Mouse (Mus musculus) A20 (cell line): Measurements from ENCODE around the gene Ush1c.
A peak's percentile ranks its signal among the peaks of the same experiment; 100 is the strongest.

Experiments used
- DNase-seq: peaks from one replicate; pipeline ENCODE4 v3.0.0-alpha.2; 2011; ENCODE audit warnings: low read depth, low spot score

Gene Ush1c

DNA sequence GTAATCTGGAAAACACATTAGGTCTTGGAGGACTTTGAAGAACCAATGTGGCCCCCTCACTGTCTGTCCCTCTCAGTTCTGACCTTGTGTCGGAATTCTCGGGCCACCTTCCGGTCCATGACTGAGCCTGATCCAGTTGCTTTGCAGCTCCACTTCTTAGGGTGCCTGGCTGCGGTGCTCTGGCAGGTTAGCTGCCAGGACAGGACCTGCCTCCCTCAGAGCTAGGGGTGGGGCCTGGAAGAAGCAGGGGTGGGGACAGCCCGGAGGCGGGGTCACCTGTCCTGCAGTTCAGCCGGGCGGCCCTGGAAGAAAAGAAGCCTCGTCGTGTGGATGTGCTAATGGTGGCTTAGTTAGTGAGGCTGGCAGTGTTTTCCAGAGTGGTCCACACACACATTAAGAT lies at the start of gene Ush1c:
Gene Ush1c (minus strand): TSS at position 158 of the 400 bp plus-strand sequence.
- no peak for DNase-seq

DNA sequence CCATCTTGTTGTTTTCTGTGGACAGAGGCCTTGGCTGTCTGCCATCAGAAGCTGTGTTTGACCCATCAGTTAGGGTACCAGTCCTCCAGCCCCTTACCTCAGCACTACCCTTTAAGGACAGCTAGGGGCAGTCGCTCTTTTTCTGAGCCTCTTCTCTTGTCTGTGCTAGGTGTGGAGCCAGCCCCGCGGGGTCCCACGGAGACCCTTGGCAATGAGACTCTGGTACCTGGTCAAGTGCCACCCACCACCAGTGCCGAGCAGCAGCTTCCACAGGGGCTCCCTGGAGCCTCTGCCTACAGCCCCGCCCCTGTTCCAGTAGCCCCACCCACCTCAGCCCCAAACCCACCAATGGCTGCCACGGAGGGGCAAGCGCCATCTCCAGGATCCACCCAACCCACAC lies 48.7 kb upstream of the Ush1c start:
- DNase-seq = no peak

DNA sequence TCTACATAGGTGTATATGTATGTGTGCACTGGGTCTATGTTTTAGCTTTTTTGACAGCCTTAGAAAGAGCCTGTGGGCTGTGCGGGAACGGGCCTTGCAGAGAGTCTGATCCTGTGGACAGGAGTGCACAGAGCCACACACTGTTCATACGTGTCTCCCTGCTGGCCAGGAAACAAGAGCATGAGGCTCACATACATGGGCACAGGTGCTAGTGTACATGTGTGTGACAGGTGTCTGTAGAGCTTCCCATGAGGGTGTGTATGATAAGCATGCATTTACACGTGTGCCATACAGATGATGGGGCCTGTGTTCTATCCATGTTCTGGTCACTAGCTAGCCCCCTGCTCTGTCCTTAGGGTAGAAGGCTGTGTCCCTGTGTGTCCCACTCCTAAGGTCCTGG lies 48.1 kb upstream of the Ush1c start:
- no peak for DNase-seq

DNA sequence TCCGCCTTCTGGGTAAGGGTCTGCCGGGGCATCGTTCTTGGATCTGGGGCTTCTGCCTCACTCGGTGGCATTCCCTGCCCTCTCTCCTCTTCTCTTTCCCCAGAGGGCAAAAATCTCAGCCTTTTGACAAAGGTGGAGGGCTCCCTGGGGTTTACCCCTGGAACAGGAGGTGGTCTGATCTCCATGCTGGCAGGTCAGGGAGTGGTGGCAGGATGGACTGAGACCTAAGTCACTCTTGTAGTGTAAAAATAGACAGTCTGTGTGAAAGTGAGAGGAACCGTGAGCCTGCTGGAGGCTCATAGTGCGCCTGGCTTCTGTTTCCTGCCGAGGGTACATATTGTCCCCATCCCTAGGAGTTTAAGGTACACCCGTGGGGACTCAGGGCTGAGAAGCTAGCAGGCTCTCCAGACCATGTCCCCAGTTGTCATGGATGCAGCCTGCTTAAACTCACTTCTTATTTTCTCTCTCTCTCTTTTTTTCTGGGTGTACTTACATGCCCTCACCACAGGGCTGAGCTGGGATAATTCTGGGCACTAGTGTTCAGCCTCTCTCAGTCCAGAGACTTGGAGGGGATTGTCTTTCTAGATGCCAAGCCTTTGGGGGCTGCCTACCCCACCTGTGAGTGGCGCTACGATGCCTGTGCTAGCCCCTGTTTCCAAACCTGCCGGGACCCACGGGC lies 47.0 kb upstream of the Ush1c start:
- DNase-seq = no peak

DNA sequence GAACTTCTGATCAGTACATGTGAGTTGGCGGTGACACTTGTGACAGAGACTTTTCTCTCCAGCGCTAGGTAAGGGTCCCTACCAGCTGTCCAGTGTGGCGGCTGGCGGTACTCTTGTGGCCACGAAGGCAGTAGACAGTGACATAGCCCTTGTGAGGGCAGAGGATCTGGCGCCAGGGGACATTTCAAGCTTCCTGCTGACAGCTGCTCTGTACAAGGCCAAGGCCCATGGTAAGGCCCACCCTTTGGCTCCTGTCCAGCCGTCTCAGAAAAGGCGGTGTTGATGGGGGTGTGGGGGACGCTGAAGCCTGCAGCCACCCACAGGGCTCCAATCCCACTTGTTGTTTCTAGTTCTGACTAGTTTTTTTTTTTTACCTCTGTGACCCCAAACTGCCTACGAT lies 45.4 kb upstream of the Ush1c start:
- no peak for DNase-seq

DNA sequence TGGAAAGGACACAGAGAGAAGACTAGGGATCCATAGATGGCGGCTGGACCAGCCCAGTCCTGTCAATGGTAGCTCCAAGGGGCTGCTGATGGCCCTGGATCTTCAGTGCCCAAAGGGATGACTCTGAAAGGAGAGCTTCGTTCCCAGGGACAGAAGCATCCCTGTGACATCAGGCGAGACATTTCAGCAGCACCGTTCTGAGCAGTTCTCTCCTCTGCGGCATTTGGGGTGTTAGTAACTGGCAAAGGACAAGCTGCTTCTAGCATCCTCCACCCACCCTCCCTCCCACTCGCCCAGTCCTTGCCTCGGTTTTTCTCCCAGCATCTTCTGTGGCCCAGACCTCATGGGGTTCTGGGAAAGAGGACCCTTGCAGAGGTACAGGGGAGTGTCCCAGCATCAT lies 44.0 kb upstream of the Ush1c start:
- no peak for DNase-seq

DNA sequence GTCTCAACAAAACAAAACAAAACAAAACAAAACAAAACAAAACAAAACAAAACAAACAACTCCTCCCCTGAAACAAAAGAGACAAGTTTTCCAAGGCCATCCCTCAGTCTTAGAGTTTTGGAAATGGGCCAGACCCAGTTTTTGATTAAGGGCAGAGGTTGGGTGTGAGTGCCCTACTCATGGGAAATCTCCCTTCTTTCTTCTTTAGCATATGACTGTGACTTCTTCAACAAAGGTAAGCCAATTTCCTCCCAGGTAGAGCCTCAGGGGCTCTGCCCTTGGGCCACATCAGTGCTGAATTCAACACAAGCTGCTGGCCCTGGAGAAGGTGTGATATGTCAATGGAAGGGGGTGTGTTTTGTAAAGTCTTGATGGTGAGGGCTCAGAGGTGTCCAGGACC lies 42.6 kb upstream of the Ush1c start:
- no peak for DNase-seq

DNA sequence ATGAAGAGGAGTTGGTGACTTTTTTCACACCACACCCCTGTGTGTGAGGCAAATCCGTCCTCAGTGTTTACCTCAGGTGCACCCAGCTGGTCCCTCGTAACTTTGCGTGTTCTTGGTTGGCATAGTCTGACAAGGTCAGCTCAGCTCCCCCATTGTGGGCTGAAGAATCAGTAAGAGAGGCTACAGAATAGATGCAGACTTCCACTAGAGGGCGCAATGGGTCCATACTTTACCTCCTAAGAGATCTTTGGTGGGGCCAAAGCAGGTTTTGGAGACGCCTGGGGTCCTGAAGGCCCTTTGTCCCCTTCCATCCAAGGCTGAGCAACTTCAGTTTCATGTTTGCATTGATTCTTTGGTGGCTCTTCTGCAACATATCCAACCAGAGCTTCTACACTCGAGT lies 41.6 kb upstream of the Ush1c start:
- DNase-seq = peak; percentile 80

DNA sequence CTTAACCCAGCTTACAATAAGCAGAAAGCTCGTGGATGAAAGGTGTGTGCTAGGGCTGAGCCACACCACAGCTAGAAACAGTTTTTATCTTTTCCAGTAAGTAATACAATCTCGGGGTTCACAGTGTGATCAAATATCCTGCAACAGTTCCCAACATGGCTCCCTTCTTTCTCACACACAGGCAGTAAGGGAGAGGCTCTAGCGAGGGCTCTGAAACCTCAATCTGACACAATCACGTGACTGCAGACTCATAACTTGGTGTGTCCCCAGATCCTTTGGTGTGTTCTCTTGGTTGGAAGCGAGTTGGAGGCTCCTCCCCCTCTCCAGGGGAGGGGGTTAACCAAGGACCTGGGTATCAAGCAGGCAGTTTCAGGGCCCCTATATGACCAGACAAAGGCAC lies 37.9 kb upstream of the Ush1c start:
- DNase-seq = no peak

DNA sequence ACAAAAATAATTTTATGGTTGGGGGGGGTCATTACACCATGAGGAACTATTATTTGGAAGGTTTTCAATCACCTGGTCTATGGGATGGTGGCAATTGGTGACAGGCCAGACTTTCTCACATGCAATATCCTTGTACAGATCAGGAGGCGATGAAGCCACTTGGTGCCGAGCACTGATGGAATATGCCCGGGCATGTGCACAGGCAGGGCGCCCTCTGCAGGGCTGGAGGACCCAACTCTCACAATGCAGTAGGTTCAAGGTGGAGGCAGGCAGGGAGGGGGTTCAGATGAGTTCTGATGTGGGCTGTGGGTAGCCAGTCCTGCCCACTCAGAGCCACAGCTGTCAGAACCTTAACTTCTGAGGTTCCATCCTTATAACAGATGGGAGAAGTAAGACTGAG lies 13.5 kb upstream of the Ush1c start:
- DNase-seq = peak; percentile 67

DNA sequence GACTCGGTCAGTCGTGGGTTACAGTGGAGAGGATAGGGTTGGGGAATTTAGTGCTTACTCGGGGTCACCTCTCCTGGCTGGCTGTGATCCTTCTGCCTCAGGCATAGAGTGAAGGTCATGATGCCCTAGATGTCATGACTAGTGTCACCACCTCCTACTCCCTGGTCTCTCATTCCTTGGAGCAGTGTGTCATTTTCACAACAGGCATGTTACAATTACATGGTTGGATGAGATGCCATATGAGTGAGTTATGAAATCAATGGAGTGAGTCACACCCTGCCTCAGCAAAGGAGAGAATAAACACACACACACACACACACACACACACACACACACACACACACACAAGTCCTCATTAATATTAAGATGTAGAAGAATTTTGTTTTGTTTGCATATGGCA lies 9.3 kb upstream of the Ush1c start:
- DNase-seq = no peak

DNA sequence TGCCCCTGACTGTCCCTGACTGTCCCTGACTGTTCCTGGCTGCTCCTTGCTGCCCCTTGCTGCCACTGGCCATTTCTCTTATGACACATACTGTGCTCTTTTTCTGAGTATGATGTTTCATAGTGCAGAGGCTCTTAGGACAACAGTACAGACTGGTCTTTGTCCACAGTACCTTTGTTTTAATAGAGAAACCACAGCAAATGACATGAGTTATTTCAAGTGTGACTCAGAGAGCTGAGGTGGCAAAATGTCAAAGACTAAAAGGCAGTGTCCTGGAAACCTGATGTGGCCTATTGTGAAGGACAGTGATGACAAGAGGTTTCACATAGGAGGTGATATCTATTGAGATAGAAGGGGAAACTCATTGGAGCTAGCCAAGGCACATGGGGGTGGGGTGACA lies 8.6 kb upstream of the Ush1c start:
- no peak for DNase-seq

DNA sequence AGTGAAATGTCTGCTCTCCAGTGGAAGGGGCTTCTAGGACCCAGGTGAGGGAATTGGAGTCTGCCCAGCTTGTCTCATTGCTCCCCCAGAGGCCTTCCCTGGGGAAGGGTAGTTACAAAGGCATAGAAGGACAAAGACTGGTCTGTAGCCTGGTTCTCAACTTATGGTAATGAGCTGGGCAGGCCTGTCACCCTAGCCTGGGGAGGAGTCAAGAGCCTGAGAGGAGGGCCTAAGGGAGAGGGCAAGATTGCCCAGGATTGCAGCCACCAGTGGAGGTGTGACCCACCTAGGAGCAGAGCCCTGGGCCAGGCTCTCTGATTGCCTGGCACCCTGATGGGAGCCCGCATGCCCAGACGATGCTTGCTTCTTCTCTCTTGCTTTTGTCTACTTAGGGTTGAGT lies 2.4 kb upstream of the Ush1c start, which contains the start of gene Otog:
Gene Otog (plus strand): TSS at position 292 of the 400 bp plus-strand sequence.
- DNase-seq = no peak

DNA sequence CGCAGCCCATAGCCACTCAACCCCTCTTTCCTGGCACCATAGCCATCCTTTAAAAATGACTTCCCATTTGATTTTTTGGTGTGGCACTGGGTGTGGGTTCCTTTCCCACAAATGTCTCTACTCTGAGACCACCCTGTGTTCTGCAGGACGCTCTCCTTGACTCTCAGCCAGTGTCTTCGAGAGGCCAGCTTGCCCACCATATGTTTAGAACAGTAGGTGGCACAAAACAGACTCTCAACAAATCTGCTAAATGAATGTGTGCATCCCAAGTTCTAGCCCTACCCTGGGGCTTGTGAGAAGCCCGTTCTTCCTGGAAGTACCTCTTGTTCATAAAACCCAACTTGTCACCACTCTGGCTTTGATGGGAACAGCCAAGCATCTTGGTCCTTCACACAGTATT lies 1.8 kb upstream of the Ush1c start:
- no peak for DNase-seq

DNA sequence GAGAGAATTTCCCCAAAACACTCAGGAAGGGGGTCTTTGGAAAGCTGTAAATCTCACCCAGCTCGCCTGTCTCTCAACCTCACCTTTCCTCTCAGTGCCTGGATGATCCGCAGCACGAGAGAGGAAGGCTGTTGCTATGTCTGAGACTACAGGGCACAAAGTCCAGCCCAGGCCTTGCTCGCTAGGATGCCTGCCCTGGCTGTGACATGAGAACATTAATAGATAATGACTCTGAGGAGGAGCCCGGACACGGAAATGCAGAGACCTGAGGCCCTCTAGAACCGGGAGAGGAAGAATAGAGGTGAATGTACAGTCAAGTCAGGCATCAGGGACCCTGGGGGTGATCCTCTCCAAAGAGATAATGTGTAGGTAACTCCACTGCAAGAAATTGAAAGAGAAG lies 1.1 kb downstream of the Ush1c start:
- no peak for DNase-seq

DNA sequence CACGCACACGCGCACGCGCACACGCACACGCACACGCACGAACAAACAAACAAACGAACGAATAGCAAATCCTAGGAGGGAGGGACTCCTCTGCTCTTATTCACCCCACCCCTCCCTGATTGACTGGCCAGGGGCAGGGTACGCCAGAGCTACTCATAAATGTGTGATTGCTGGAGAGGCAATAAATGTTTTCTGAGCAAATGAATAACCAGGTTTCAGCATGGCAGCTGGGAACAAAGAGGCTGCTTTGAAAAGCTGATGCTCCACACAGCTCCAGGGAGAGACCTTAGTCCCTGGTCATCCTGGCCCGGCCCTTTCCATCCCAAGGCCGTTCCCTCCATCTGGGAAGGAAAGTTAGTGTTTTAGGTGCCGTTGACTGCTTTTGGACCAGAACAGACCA lies 1.9 kb downstream of the Ush1c start:
- DNase-seq = no peak

DNA sequence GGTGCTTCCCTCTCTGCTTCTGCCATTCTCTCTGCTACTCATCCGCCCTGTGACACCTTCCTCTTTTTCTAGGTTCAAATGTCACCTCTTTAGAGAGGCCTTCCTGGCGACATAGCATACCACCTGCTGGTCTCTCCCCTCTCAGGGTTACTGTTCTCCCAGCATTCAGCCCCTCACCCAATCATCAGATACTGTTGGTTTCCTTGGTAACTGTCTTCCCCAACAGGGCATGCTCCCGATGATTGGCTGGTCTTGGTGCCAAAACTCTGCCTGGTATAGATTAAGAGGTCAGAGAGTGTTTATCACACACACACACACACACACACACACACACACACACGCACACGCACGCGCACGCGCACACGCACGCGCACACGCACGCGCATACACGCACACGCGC lies 2.4 kb downstream of the Ush1c start:
- DNase-seq = peak; percentile 37

DNA sequence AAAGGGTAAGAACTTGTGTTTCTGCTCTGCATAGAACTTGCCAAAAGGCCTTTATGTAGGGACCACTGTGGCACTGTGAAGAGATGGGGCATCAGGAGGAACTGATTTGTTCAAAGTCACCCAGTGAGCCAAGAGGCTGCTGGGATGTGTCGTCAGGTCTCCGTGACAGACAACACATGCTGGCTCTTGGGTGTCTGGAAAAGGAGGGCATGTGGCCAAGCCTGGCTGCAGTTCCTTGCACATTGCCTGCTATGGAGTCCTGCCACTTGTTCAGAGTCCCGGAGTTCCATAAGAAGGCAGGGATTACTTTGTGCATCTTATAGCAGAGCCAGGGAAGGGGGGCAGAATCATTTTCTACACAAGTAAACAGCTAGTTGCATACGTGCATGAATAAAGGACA lies 11.4 kb downstream of the Ush1c start:
- DNase-seq = no peak

DNA sequence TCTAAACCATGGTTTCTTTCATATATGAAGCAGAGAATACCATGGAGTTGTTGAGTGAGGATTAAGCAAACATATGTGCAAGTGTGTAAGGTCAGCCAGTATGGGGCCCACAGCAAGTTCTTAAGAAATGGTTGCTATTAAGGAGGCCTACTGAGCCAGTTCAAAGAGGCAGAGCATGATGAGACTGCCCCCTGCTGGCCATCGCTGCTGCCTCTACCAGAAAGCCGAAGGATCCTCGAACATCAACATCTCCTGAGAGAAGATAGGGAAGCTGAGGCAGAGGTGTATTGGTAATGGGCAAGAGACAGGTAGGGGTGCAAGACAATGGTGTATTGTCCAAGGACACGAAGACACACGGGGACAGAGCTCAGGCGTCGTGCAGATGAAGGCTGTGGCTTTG lies 12.1 kb downstream of the Ush1c start:
- peak; percentile 63 for DNase-seq

DNA sequence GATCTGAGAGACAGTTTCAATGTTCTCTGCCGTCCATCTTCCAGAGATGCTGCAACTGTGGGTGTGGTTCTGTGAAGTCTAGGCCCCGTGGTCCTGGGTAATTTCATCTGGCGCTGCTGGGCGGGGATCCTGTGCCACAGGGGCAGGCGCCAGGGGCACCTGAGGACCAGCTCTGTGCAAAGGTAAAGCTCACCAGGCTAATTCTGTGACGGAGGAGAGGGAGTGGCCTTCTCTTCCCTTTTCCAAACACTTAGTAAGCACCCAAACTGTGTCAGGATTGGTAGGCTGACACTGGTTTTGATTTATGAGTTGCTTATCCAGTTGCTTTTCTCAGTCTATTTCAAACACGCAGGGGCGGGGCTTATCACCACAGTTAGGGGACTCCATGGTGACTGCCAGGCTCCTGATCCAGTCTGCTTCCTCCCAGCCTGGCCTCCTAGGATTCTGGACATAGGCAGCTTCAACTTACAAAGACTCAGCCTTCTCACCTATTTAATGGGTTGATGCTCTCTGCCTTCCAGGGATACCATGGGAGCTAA lies 17.6 kb downstream of the Ush1c start:
- no peak for DNase-seq

DNA sequence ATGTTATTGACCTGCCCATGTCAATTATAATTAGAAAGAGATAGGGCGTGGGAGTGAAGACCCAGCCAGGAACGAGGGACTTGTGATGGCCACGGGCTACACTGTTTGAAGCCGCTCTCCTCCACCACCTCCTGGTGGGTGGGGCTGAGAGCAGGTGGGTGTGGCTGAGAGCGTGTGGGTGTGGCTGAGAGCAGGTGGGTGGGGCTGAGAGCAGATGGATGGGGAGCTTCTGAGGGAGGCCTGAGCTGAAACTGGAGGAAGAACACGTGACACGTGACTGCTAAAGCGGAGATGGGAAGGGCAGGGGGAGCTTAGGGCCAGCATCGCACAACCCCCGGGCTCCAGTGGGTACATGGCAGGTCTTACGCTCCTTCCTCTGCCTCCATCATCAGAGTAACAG lies 19.9 kb downstream of the Ush1c start:
- DNase-seq = peak; percentile 34

DNA sequence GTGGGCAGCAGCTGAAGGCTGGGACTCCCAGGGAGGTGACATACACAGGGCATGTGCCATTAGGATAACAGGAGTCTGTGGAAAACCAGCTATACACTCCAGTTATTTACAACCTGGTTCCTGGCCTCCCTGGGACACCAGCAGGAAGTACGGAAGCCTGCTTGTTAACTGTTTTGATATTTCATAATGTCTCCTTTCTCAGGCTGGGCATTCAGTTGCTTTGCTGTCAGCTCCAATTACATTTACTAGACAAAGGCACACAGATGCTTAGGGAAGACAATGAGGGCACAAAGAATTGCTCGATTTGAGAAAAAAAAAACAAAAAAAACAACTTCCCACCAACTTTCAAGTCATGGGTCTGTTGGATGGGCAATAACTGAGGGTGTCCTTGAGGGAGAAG lies 21.8 kb downstream of the Ush1c start:
- no peak for DNase-seq

DNA sequence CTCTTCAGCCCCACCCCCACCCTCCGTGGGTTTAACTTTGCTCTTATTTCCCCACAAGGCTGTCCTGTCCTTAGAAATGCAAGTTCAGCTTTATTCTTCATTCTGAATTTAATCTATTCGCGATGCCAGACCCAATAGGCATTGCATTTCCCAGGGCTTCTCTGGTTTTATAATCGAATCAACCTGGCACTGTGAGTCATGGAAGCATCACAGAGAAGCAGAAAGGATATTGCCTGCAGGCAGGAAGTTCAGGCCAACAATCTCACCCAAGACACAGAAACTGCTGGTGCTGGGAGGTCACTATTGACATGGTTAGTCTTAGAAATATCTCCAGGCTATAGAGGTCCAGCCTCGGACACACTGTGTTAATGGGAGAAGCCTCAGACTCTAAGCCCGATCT lies 28.0 kb downstream of the Ush1c start:
- DNase-seq = no peak

DNA sequence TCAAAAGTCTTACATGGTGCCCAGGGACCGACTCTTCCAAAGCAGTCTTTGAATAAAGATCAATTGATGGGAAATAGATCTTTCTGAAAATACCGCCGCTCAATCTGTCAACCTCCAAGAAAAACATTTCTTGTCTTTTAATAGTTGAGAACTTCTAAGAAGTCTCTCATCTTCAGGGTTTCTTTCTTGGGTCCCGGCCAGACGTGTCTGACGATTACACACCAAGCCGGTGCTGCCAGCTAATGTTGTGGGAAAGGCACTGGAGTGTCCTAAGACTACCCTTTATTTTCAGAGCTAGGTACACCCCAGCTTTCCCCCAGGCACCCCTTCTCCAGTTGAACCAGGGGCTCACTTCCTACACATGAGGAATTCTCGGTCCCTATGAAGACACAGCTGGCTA lies 30.2 kb downstream of the Ush1c start:
- no peak for DNase-seq
